Comparison of ENCODE assay signal across 26 mouse cellular contexts in the genomic region with DNA sequence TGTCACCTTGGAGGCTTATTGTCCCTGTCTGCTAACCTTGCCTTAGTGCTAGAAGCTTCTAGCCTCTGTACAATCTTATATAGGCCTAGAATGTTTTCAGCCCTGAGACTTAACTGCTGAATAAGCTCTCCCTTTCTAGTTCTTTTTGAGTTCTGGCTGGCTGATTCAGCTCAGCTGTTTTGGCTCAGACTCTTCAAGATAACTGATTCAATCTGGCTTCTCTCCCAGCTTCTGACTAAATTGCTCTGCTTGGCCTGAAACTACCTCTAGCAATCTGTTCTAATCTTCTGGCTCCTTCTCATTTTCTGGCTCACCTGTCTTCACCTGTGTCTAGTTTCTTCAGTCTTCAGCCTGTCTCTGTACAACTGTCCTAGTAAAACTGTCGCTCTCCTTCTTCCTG. TPM values are rescaled to one million over a fixed set of nuclear protein-coding genes. Genes with fewer than 3 reads are reported as not detected.
A peak's percentile ranks its signal among the peaks of the same experiment; 100 is the strongest.
DNase-seq lines count a peak whose midpoint lies in the region; ATAC-seq and TF ChIP-seq lines count a peak whose summit lies in the region.
"Had no signal": no experiment of that assay in that cellular context is flagged by ENCODE, and none has a peak within 500 bp of the region (broad histone marks: within the 10 kb centered on the region; RNA-seq: fewer than 3 reads in every experiment).

No protein-coding gene starts in this region.

- no peak overlapping the region for H3K4me2 ChIP-seq in embryonic facial prominence, embryonic 14.5 days (ENCODE audit: low read depth, low read length)
- no peak overlapping the region for H3K4me2 ChIP-seq in heart, embryonic 11.5 days
- H3K4me2 ChIP-seq: embryonic facial prominence, embryonic 13.5 days; heart, embryonic 15.5 days; hindbrain, embryonic 15.5 days had no signal

- peaks cover 7% of the 10 kb centered on the region; the same call in 1 of the 2 replicates for H3K4me1 ChIP-seq in embryonic facial prominence, embryonic 14.5 days (ENCODE audit: control insufficient read depth, insufficient read depth, low read length)
- H3K4me1 ChIP-seq in embryonic facial prominence, embryonic 10.5 days = 0 out of 2 replicates have a peak, but pooled peaks cover 8% of the 10 kb centered on the region
- H3K4me1 ChIP-seq in heart, embryonic 11.5 days (ENCODE audit: control insufficient read depth, insufficient read depth, low read length) = no peaks in the 10 kb centered on the region
- no peaks in the 10 kb centered on the region for H3K4me1 ChIP-seq in thymus, adult 2 months (replicated peaks; ENCODE audit: control insufficient read depth, insufficient read depth, low read length)
- H3K4me1 ChIP-seq: heart, embryonic 15.5 days; hindbrain, embryonic 15.5 days had no signal

- TF ChIP-seq POLR2A in thymus, adult 2 months (IDR thresholded peaks at IDR 0.05; ENCODE audit: control insufficient read depth, extremely low read depth, insufficient read depth, low read length, poor library complexity) = no peak

- no peak overlapping the region for H3K4me3 ChIP-seq in embryonic facial prominence, embryonic 14.5 days (ENCODE audit: low read depth, low read length)
- H3K4me3 ChIP-seq in embryonic facial prominence, embryonic 10.5 days = no peak overlapping the region
- H3K4me3 ChIP-seq in heart, embryonic 11.5 days (ENCODE audit: low read depth, low read length) = no peak overlapping the region
- no peak overlapping the region for H3K4me3 ChIP-seq in thymus, adult 2 months (ENCODE audit: control insufficient read depth, insufficient read depth, low read length)
- H3K4me3 ChIP-seq: embryonic facial prominence, embryonic 13.5 days; forebrain, embryonic 10.5 days; gastrocnemius, adult 2 months; heart, embryonic 10.5 days; heart, embryonic 15.5 days; hindbrain, embryonic 15.5 days had no signal

- intact Hi-C loops in heart, postnatal 10 days (cut with DNase I) = no loop called here

- no peaks in the 10 kb centered on the region for H3K36me3 ChIP-seq in embryonic facial prominence, embryonic 14.5 days (ENCODE audit: control insufficient read depth, insufficient read depth, low read length)
- no peaks in the 10 kb centered on the region for H3K36me3 ChIP-seq in embryonic facial prominence, embryonic 10.5 days (replicated peaks)
- H3K36me3 ChIP-seq in heart, embryonic 11.5 days (ENCODE audit: control insufficient read depth, insufficient read depth, low read length) = no peaks in the 10 kb centered on the region
- no peaks in the 10 kb centered on the region for H3K36me3 ChIP-seq in thymus, adult 2 months (ENCODE audit: control insufficient read depth, insufficient read depth, low read length)
- H3K36me3 ChIP-seq: embryonic facial prominence, embryonic 13.5 days; forebrain, embryonic 10.5 days; heart, embryonic 10.5 days; heart, embryonic 15.5 days; hindbrain, embryonic 15.5 days had no signal

- TF ChIP-seq CTCF in thymus, adult 2 months (IDR thresholded peaks at IDR 0.05; ENCODE audit: borderline replicate concordance, control insufficient read depth, extremely low read depth, insufficient read depth, low read length, poor library complexity) = no peak

- no peak overlapping the region for H3K27ac ChIP-seq in embryonic facial prominence, embryonic 14.5 days (replicated peaks; ENCODE audit: low read depth, low read length)
- no peak overlapping the region for H3K27ac ChIP-seq in embryonic facial prominence, embryonic 10.5 days (replicated peaks)
- no peak overlapping the region for H3K27ac ChIP-seq in heart, embryonic 11.5 days (ENCODE audit: low read depth, low read length)
- no peak overlapping the region for H3K27ac ChIP-seq in thymus, adult 2 months (ENCODE audit: control insufficient read depth, insufficient read depth, low read length)
- H3K27ac ChIP-seq: embryonic facial prominence, embryonic 13.5 days; forebrain, embryonic 10.5 days; gastrocnemius, adult 2 months; heart, embryonic 10.5 days; heart, embryonic 15.5 days; hindbrain, embryonic 15.5 days had no signal

- DNase-seq in embryonic facial prominence, embryonic 14.5 days (ENCODE audit: low spot score) = peak; percentile 50
- DNase-seq in embryonic facial prominence, embryonic 10.5 days (ENCODE audit: low spot score) = no peak
- peak; percentile 23 to 46 for DNase-seq in heart, postnatal 10 days
- DNase-seq in adipocyte (ENCODE audit: low spot score) = peak; percentile 46
- DNase-seq in yolk sac, embryonic 10.5 days (ENCODE audit: low spot score) = no peak
- DNase-seq in thymus, adult 2 months = no peak
- DNase-seq: adrenal gland, adult 2 months; adrenal gland, postnatal 25 days; cerebellum, adult 11 months; cerebellum, adult 8-10 months; cerebellum, postnatal 14 days; gastrocnemius, adult 2 months; gastrocnemius, postnatal 36 days; heart, adult 11 months; kidney, adult 9 months had no signal

- no peaks in the 10 kb centered on the region for H3K27me3 ChIP-seq in embryonic facial prominence, embryonic 14.5 days (replicated peaks; ENCODE audit: control insufficient read depth, insufficient read depth, low read length)
- H3K27me3 ChIP-seq in embryonic facial prominence, embryonic 10.5 days (replicated peaks; ENCODE audit: low read depth, poor library complexity, severe bottlenecking) = no peaks in the 10 kb centered on the region
- H3K27me3 ChIP-seq in heart, embryonic 11.5 days (ENCODE audit: control insufficient read depth, insufficient read depth, low read length) = no peaks in the 10 kb centered on the region
- H3K27me3 ChIP-seq in thymus, adult 2 months (ENCODE audit: control insufficient read depth, insufficient read depth, low read length) = no peaks in the 10 kb centered on the region
- H3K27me3 ChIP-seq: embryonic facial prominence, embryonic 13.5 days; heart, embryonic 15.5 days; hindbrain, embryonic 15.5 days had no signal

- peaks cover 4% of the 10 kb centered on the region; the same call in 1 of the 2 replicates for H3K9me3 ChIP-seq in embryonic facial prominence, embryonic 14.5 days (ENCODE audit: control insufficient read depth, low read length)
- peaks cover 4% of the 10 kb centered on the region; the same call in 1 of the 2 replicates for H3K9me3 ChIP-seq in embryonic facial prominence, embryonic 10.5 days
- H3K9me3 ChIP-seq in heart, embryonic 11.5 days (replicated peaks; ENCODE audit: control insufficient read depth, low read length) = no peaks in the 10 kb centered on the region
- H3K9me3 ChIP-seq: forebrain, embryonic 10.5 days; heart, embryonic 10.5 days; heart, embryonic 15.5 days; hindbrain, embryonic 15.5 days had no signal

- ATAC-seq in embryonic facial prominence, embryonic 14.5 days (ENCODE audit: low read depth) = no peak
- ATAC-seq in heart, embryonic 11.5 days (replicated peaks; ENCODE audit: insufficient number of reproducible peaks, low FRiP score, low TSS enrichment) = no peak
- ATAC-seq: activated CD4-positive, CD25-positive, alpha-beta regulatory T cell, adult 4 months; intestine, embryonic 16.5 days; Patski had no signal

- no peak overlapping the region for H3K9ac ChIP-seq in embryonic facial prominence, embryonic 14.5 days (ENCODE audit: low read depth, low read length)
- H3K9ac ChIP-seq in heart, embryonic 11.5 days (ENCODE audit: low read depth, low read length) = no peak overlapping the region
- H3K9ac ChIP-seq: embryonic facial prominence, embryonic 13.5 days; heart, embryonic 15.5 days; hindbrain, embryonic 15.5 days had no signal

- 79% methylated on average over 1 of the region's 1 CpGs for WGBS in embryonic facial prominence, embryonic 14.5 days
- WGBS in embryonic facial prominence, embryonic 10.5 days = 94% methylated on average over 1 of the region's 1 CpGs
- 82% methylated on average over 1 of the region's 1 CpGs for WGBS in heart, embryonic 11.5 days (ENCODE audit: insufficient replicate concordance)
- WGBS in thymus, adult 2 months = 98% methylated on average over 1 of the region's 1 CpGs

RNA-seq across cellular contexts. Expression of a gene that starts 39.6 kb away (rescaled TPM):
- 16.4 and 17.1 TPM in 2 replicates for polyA plus RNA-seq in embryonic facial prominence, embryonic 14.5 days (2014; fragmentation: Nextera tagmentation; extraction: Ambion mirVana)
- 20.7 and 23.6 TPM in 2 replicates for polyA plus RNA-seq in embryonic facial prominence, embryonic 10.5 days (2016; fragmentation: Nextera tagmentation; extraction: Ambion mirVana)
- total RNA-seq in heart, postnatal 10 days (2021) = 1 to 10 TPM; 5.3 to 5.8 TPM
- polyA plus RNA-seq in heart, embryonic 11.5 days (2014; fragmentation: Nextera tagmentation; extraction: Ambion mirVana) = 10.2 and 12.6 TPM in 2 replicates
- 0.65 and 0.71 TPM in 2 replicates for polyA plus RNA-seq in thymus, adult 2 months (2012; rRNA removed)
- total RNA-seq: common myeloid progenitor, adult 5-6 weeks; MEL had no signal
- polyA plus RNA-seq: activated CD4-positive, CD25-positive, alpha-beta regulatory T cell, adult 4 months; Patski had no signal

RNA-seq across cellular contexts. Expression of a gene that starts 51.7 kb away (rescaled TPM):
- polyA plus RNA-seq in embryonic facial prominence, embryonic 14.5 days (2014; fragmentation: Nextera tagmentation; extraction: Ambion mirVana) = 33.4 and 43.1 TPM in 2 replicates
- 29.4 and 32.4 TPM in 2 replicates for polyA plus RNA-seq in embryonic facial prominence, embryonic 10.5 days (2016; fragmentation: Nextera tagmentation; extraction: Ambion mirVana)
- 10 to 100 TPM; 17.9 to 18.1 TPM for total RNA-seq in heart, postnatal 10 days (2021)
- 20.9 and 22.3 TPM in 2 replicates for polyA plus RNA-seq in heart, embryonic 11.5 days (2014; fragmentation: Nextera tagmentation; extraction: Ambion mirVana)
- 21.7 and 24.2 TPM in 2 replicates for polyA plus RNA-seq in thymus, adult 2 months (2012; rRNA removed)
- total RNA-seq: MEL had no signal

Comparison
In these comparisons a context has a peak if more than half of its experiments do, and no peak if none do; other contexts are left out.
1. DNase-seq: peak in embryonic facial prominence, embryonic 14.5 days (single experiment), heart, postnatal 10 days (2 of 2) and adipocyte (single experiment); none in embryonic facial prominence, embryonic 10.5 days (single experiment), yolk sac, embryonic 10.5 days (single experiment) and thymus, adult 2 months (single experiment).